Mouse (Mus musculus) heart, embryonic 14.5 days (tissue): Measurements from ENCODE around the gene Fbxo2. TPM values are rescaled to one million over a fixed set of nuclear protein-coding genes. Genes with fewer than 3 reads are reported as not detected.

ENCODE experiments used
- ATAC-seq: fragments of 200-750 bp; cut with Nextera tagmentation; 2 replicates; pipeline ENCODE4 v1.8.0; 2017; ENCODE audit warnings: low read depth, moderate TSS enrichment; ENCODE audit not compliant: insufficient number of reproducible peaks, insufficient read depth, low FRiP score
- H3K27ac ChIP-seq, 2 experiments: fragments of 200-500 bp in 1 of 2; fragments of 300-500 bp in 1 of 2; sonication (generic) in 1 of 2; replicated peaks in 1 of 2; 2 replicates each; pipeline ENCODE4 v1.5.1; 2012 to 2014; ENCODE audit warnings: low read depth in 2 of 2, low read length in 2 of 2, control low read depth in 1 of 2, mild to moderate bottlenecking in 1 of 2, mixed read lengths in 1 of 2; ENCODE audit not compliant: control insufficient read depth in 1 of 2, insufficient read depth in 1 of 2
- H3K27me3 ChIP-seq: fragments of 300-500 bp; sonication (generic); 2 replicates; pipeline ENCODE4 v1.6.1; 2014; ENCODE audit warnings: mild to moderate bottlenecking, low read length, control low read depth; ENCODE audit not compliant: control insufficient read depth, insufficient read depth
- H3K36me3 ChIP-seq: fragments of 300-500 bp; sonication (generic); 2 replicates; pipeline ENCODE4 v1.6.1; 2014; ENCODE audit warnings: mild to moderate bottlenecking, control low read depth, low read length, mixed read lengths; ENCODE audit not compliant: control insufficient read depth, insufficient read depth
- H3K4me1 ChIP-seq, 2 experiments: fragments of 200-500 bp in 1 of 2; fragments of 300-500 bp in 1 of 2; sonication (generic) in 1 of 2; 2 replicates each; pipeline ENCODE4 v1.6.1; 2012 to 2014; ENCODE audit warnings: low read length in 2 of 2, control low read depth in 1 of 2, mixed read lengths in 1 of 2; ENCODE audit not compliant: control insufficient read depth in 2 of 2, insufficient read depth in 2 of 2
- H3K4me2 ChIP-seq: fragments of 300-500 bp; sonication (generic); 2 replicates; pipeline ENCODE4 v1.6.1; 2014; ENCODE audit warnings: mild to moderate bottlenecking, low read length
- H3K4me3 ChIP-seq, 2 experiments: fragments of 200-500 bp in 1 of 2; fragments of 300-500 bp in 1 of 2; sonication (generic) in 1 of 2; 2 replicates each; pipeline ENCODE4 v1.5.1; 2012 to 2014; ENCODE audit warnings: low read length in 2 of 2, mild to moderate bottlenecking in 2 of 2, control low read depth in 1 of 2, low read depth in 1 of 2, moderate library complexity in 1 of 2; ENCODE audit not compliant: control insufficient read depth in 1 of 2, insufficient read depth in 1 of 2
- H3K9ac ChIP-seq: fragments of 300-500 bp; sonication (generic); 2 replicates; pipeline ENCODE4 v1.6.1; 2014; ENCODE audit warnings: mild to moderate bottlenecking, low read length
- H3K9me3 ChIP-seq: fragments of 300-500 bp; sonication (generic); 2 replicates; pipeline ENCODE4 v1.6.1; 2016; ENCODE audit warnings: low read length, control low read depth; ENCODE audit not compliant: control insufficient read depth
- WGBS: fragments of 180-500 bp; shearing (Covaris S2); extraction: QIAGEN DNeasy Blood & Tissue Kit; methylation state at CpG from one replicate; pipeline ENCODE4 v1.1.7; 2014; 5-methylcytosine and 5-hydroxymethylcytosine counted together
- polyA plus RNA-seq: library from polyadenylated mRNA; unstranded; fragments of >200 nt; fragmentation: Nextera tagmentation; extraction: Ambion mirVana; gene quantifications from 2 replicates; pipeline ENCODE4 v1.2.1, GENCODE M21; 2014

Fbxo2 gene
- polyA plus RNA-seq, 1 experiment from 2014 or later, result not detected

DNA sequence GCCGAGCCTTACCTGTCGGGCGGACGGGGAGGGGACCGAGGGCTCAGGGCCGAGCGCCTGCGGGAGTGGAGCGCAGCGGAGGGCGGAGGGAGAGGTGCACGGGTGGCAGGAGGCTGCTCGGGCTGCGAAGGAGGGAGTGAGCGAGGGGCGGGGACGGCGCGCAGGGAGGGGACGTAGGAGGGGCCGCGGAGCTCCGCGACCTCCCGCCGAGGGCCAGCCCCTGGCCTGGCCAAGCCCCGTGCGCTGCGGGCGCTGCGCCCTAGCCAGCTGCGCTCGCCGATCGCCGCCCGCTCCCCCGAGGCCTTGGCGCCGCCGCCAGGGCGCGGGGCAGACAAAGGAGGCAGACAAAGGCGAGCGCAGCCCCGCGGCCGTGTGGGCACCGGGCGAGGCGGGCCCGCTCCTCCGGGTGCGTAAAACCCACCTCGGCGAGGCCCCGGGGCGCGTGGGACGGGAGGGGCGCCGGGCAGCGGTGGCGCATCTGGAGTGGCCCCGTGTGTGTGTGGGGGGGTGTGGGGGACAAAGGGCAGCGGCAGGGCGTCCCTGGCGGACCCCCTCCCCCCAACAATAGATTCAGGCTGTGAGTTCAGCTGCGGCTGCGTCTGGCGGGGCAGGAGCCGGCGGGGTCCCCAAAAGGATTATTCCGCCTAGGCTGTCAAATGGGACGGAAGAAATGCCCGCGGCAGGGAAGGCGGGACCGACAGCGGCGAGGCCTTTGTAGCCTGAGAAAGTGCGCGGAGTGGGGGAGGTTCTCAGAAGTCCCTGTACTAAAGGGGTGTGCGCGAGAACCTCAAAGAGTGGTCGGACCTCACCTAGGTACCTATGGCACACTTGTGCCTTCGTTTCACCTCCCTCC, 29.6 kb upstream of the Fbxo2 start, which contains the start of gene Draxin:
Gene Draxin, minus strand, starts transcription at position 138 of the 853 bp plus-strand sequence.
- H3K27me3 ChIP-seq, result peaks cover 53% of the 10 kb centered on the region
- H3K4me3 ChIP-seq, result peak within 1 kb of the TSS; percentile 50 to 52
- peak; percentile 54; the same call in 1 of the 2 replicates for ATAC-seq
- peak within 1 kb of the TSS; percentile 65 for H3K9ac ChIP-seq
- no peak within 1 kb of the TSS for H3K27ac ChIP-seq
- H3K4me2 ChIP-seq, result peak within 1 kb of the TSS; percentile 96
- under 1% methylated on average over 62 of the region's 87 CpGs for WGBS
- H3K4me1 ChIP-seq, result no peaks in the 10 kb centered on the region; a peak in 2 of 4 replicates
- no peaks in the 10 kb centered on the region for H3K9me3 ChIP-seq
- H3K36me3 ChIP-seq, result no peaks in the 10 kb centered on the region

DNA sequence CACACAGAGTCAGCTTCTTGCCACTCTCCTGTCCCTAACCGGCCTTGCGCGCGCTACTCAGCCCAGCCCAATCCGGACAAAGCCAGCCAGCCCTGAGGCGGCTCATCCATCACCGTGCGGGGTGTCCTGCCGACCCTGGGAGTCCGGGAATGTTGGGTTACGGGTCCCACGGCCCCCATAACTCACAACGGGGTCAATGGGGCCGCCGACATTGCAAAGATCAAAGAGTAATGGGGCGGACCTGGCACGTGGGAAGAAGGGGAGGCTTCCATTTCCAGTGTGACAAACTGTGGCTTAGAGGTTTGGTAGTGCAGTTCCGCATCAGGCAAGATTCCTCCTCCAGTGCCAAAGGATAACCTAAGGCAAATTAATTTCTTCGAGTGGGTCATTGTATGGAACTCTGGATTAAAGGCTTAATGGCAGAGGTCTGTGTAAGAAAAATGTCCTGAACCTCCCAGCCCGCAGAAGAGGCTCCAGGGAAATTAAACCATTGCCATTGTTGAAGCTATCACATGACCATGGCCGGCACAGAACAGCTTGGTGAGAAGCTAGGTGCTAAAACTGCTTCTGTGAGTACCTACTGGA, 28.8 kb upstream of the Fbxo2 start:
- no peak for ATAC-seq
- Histone ChIP-seq H3K9ac (no peak overlapping the region), H3K27me3 (peaks cover 53% of the 10 kb centered on the region)

DNA sequence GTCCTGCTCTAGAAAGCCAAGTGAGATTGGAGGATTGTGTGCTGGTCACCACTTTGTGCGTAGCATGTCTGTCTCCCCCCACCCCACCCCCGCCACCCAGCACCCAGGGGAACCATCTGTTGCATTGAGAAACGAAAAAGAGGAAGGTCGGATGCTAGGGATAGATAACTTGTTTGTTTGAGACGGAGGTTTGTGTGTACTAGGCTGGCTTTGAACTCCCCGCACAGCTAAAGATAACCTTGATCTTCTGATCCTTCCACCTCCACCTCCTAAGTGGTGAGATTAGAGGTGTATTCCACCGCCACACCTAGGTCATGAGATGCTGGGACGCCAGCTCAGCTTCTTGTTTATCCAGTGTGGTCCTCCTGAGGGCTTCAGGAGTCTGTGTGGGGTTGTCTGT, 25.4 kb upstream of the Fbxo2 start:
- Histone ChIP-seq H3K9me3 (no peaks in the 10 kb centered on the region), H3K4me1 (no peaks in the 10 kb centered on the region; a peak in 2 of 4 replicates), H3K4me2 (no peak overlapping the region), H3K27ac (no peak overlapping the region), H3K36me3 (no peaks in the 10 kb centered on the region), H3K4me3 (no peak overlapping the region), H3K27me3 (peaks cover 51% of the 10 kb centered on the region), H3K9ac (no peak overlapping the region)
- WGBS, result 67% methylated on average over 8 of the region's 8 CpGs
- ATAC-seq, result no peak

More for the DNA sequence above, 28.8 kb upstream of the Fbxo2 start:
- Histone ChIP-seq H3K27ac (no peak overlapping the region), H3K4me2 (peak overlapping the region; percentile 96), H3K9me3 (no peaks in the 10 kb centered on the region), H3K4me3 (peak overlapping the region; percentile 50 to 52), H3K4me1 (no peaks in the 10 kb centered on the region; a peak in 2 of 4 replicates), H3K36me3 (no peaks in the 10 kb centered on the region)
- WGBS, result 3% methylated on average over 21 of the region's 21 CpGs

DNA sequence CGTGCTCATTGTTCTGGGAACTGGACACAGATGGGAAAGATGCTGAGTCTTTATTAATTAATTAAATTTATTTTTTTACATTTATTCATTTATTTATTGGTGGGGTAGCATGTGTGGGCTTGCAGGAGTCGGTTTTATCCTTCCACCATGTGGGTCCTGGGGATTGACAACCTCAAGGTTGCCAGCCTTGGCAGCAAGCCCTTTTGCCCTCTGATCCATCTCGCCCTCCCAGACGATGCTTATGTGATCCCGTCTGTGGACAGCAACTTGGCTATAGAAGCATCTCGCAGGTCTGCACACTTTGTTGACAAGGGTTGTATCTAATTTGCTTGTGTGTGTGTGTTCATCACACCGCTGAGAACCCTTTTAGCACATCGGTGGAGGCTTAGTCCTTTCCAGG, 22.9 kb upstream of the Fbxo2 start:
- Histone ChIP-seq H3K9me3 (no peaks in the 10 kb centered on the region), H3K9ac (no peak overlapping the region), H3K36me3 (no peaks in the 10 kb centered on the region), H3K4me1 (0 out of 4 replicates have a peak, but pooled peaks cover 0 to 3% of the 10 kb centered on the region in 2 experiments), H3K27ac (no peak overlapping the region), H3K27me3 (peaks cover 26% of the 10 kb centered on the region), H3K4me3 (no peak overlapping the region), H3K4me2 (no peak overlapping the region)
- WGBS, result 59% methylated on average over 8 of the region's 8 CpGs
- ATAC-seq, result no peak

DNA sequence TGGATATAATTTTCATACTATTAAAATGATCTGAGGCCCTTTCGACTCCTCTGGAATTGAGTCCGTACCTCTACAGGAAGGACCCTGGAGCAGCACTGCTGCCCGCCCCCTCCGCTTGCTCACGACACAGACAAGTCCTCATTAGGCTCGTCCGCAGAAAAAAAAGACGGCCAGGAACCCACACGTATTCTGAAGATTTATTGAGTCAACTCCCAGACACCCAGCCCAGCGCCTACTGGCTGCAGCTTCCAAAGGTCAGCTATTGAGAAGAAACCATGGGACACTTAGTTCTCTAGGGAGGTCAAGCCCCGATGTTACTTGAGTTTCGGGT, 20.7 kb upstream of the Fbxo2 start:
- Histone ChIP-seq H3K27ac (no peak overlapping the region), H3K4me3 (peak overlapping the region; percentile 77 to 83), H3K27me3 (peaks cover 23% of the 10 kb centered on the region), H3K4me1 (0 out of 4 replicates have a peak, but pooled peaks cover 0 to 3% of the 10 kb centered on the region in 2 experiments), H3K4me2 (peak overlapping the region; percentile 97), H3K9ac (peak overlapping the region; percentile 80), H3K36me3 (peaks cover 4% of the 10 kb centered on the region; the same call in 1 of the 2 replicates), H3K9me3 (no peaks in the 10 kb centered on the region)
- ATAC-seq, result no peak; the same call in 1 of the 2 replicates
- WGBS, result 0% methylated on average over 12 of the region's 12 CpGs

DNA sequence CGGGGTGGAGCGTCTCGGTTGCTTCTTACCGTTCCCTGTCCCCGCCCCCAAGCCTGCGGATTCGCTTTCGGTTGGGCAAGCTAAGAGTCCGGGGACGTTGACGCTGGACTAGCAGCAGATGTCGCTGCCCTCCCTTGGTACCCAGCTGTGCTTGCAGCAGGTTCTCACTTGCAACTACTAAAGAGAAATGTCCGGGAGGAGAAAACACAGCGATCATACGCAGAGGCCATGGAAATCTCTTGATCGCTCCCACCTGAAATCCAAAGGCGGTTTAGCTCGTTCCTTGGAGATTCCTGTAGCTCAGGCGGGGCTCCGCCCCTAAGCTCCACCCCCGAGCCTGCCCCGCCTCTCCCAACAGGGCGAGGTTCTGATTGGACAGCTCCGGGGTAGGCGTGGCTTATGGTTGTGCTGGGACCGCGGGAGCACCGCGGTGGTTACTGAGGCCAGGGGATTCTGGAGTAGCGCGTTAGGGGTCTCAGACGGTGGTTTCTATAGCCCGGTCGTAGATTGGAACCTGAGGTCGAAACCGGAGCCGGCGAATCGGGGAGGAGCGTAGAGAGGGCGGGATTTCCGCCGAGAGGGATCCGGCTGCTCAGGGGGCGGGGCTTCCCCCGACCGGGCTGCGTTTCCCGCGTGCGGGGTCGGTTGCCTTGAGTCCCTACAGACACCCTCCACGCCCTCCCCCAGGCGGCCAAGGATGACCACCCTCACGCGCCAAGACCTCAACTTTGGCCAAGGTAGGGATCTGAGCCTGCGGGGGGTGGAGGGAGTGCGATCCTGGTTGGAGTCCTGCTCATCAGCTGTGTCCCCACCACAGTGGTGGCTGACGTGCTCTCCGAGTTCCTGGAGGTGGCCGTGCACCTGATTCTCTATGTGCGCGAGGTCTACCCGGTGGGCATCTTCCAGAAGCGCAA, 20.1 kb upstream of the Fbxo2 start:
- no peaks in the 10 kb centered on the region for H3K9me3 ChIP-seq
- peak overlapping the region; percentile 80 for H3K9ac ChIP-seq
- peak overlapping the region; percentile 97 for H3K4me2 ChIP-seq
- peak overlapping the region; percentile 77 to 83 for H3K4me3 ChIP-seq
- H3K27ac ChIP-seq, result peak overlapping the region; percentile 81 to 84; a peak in 3 of 4 replicates
- peak; percentile 91 for ATAC-seq
- WGBS, result under 1% methylated on average over 65 of the region's 65 CpGs
- H3K4me1 ChIP-seq, result 0 out of 4 replicates have a peak, but pooled peaks cover 0 to 3% of the 10 kb centered on the region in 2 experiments
- H3K36me3 ChIP-seq, result peaks cover 10% of the 10 kb centered on the region
- H3K27me3 ChIP-seq, result peaks cover 23% of the 10 kb centered on the region

DNA sequence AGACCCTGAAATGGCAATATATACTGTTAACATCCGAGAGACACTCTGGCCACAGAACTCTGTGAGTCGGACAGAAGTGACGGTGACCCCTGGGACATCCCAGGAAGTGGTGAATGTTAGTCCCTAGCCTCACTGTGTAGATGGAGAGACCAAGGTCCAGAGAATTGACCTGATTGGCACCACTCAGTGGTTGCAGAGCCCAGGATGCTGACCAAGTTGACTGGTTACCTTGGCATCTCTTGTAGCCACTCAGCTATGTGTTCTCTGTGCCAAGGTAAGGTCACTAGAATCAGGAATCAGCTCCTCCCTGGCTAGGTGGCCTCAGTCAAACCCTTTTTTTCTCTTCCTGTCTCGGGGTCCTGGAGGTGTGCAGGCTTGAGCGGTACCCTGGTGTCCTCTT, 16.7 kb upstream of the Fbxo2 start:
- 79% methylated on average over 5 of the region's 5 CpGs for WGBS
- no peak overlapping the region for H3K4me3 ChIP-seq
- 0 out of 4 replicates have a peak, but pooled peaks cover 0 to 3% of the 10 kb centered on the region in 2 experiments for H3K4me1 ChIP-seq
- H3K4me2 ChIP-seq, result no peak overlapping the region
- peaks cover 4% of the 10 kb centered on the region for H3K27me3 ChIP-seq
- ATAC-seq, result no peak
- no peak overlapping the region for H3K9ac ChIP-seq
- no peaks in the 10 kb centered on the region for H3K9me3 ChIP-seq
- H3K36me3 ChIP-seq, result peaks cover 36% of the 10 kb centered on the region
- no peak overlapping the region for H3K27ac ChIP-seq
